ENCODE assay signal across 7 mouse cellular contexts in the genomic region with DNA sequence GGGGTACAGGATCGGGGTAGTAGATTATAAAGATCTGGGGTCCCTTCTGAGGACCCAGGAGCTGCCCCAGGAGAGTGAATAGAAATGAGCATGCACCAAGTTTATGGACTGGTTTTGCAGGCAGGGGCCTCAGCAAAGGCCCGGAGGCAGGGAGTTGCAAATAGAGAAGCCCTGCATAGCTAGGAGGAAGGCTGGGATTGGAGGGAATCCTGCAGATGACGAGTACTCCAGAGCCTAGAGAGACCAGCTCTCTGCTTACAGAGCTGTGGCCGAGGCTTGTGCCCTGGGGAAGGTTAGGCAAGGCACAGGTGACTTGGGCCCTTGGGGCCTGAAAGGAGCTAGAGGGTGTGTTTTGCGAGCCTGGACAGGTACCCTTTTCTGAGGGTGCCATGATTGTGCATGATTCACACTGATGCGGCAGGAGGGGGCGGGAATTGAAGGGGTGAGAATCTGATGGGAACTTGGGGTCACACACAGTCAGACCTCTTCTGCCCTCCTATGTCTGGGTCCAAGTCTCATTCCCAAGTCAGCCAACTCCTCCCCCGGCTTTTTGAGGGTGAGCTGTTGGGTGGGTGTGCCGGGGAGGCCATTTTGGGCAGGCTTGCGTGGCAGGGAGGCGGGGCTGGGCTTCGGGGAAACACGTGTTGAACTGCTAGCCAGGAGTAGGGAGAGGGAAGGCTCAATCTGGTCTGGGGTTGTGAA. TPM values are rescaled to one million over a fixed set of nuclear protein-coding genes. Genes with fewer than 3 reads are reported as not detected.
DNase-seq lines count a peak whose midpoint lies in the region; ATAC-seq and TF ChIP-seq lines count a peak whose summit lies in the region.

No protein-coding gene starts in this region.

- DNase-seq in R1 (ENCODE audit: low read depth, low spot score), result peak; percentile 95
- DNase-seq in embryo, embryonic 11 days, result peak; percentile 79
- DNase-seq in heart, adult 8-10 months (ENCODE audit: low spot score), result peak; percentile 42
- DNase-seq in kidney, postnatal 0 days (ENCODE audit: low spot score), result peak; percentile 83
- DNase-seq in right cerebral cortex, adult 2 months (ENCODE audit: low spot score in 2 of 2), result peak; percentile 74 to 78
- no peak for DNase-seq in thymus, postnatal 36 days

- peaks cover 18% of the 10 kb centered on the region for H3K4me1 ChIP-seq in kidney, postnatal 0 days (replicated peaks; ENCODE audit: insufficient read depth, low read length)
- H3K4me1 ChIP-seq in liver, embryonic 15.5 days (replicated peaks), result peaks cover 30% of the 10 kb centered on the region

- 5% methylated on average over 13 of the region's 13 CpGs for WGBS in kidney, postnatal 0 days
- WGBS in liver, embryonic 15.5 days (ENCODE audit: insufficient replicate concordance), result 26% methylated on average over 13 of the region's 13 CpGs

- peak overlapping the region; percentile 76 for H3K4me3 ChIP-seq in kidney, postnatal 0 days (replicated peaks; ENCODE audit: low read depth, low read length)
- H3K4me3 ChIP-seq in liver, embryonic 15.5 days (replicated peaks), result peak overlapping the region; percentile 54

- TF ChIP-seq CTCF in kidney, postnatal 0 days (IDR thresholded peaks at IDR 0.05; ENCODE audit: low read depth), result no peak

- peak; percentile 8; the same call in 1 of the 2 replicates for ATAC-seq in kidney, postnatal 0 days (replicated peaks; ENCODE audit: low FRiP score, low read depth)
- no peak for ATAC-seq in liver, embryonic 15.5 days (ENCODE audit: insufficient read depth)

- peaks cover 4% of the 10 kb centered on the region; the same call in 1 of the 2 replicates for H3K36me3 ChIP-seq in kidney, postnatal 0 days (ENCODE audit: insufficient read depth, low read length)
- no peaks in the 10 kb centered on the region for H3K36me3 ChIP-seq in liver, embryonic 15.5 days (replicated peaks)

- H3K27me3 ChIP-seq in kidney, postnatal 0 days (ENCODE audit: insufficient read depth, low read length), result no peaks in the 10 kb centered on the region
- peaks cover 64% of the 10 kb centered on the region for H3K27me3 ChIP-seq in liver, embryonic 15.5 days

- H3K9me3 ChIP-seq in kidney, postnatal 0 days (replicated peaks; ENCODE audit: low read length), result no peaks in the 10 kb centered on the region
- H3K9me3 ChIP-seq in liver, embryonic 15.5 days (replicated peaks), result no peaks in the 10 kb centered on the region

- H3K27ac ChIP-seq in kidney, postnatal 0 days, result peak overlapping the region; percentile 95
- H3K27ac ChIP-seq in liver, embryonic 15.5 days (replicated peaks), result 0 out of 2 replicates have a peak overlapping the region, but pooled peaks have one; percentile 69

- H3K4me2 ChIP-seq in kidney, postnatal 0 days (ENCODE audit: low read length), result peak overlapping the region; percentile 82
- H3K4me2 ChIP-seq in liver, embryonic 15.5 days, result peak overlapping the region; percentile 63

- H3K9ac ChIP-seq in kidney, postnatal 0 days (ENCODE audit: low read depth, low read length), result 0 out of 2 replicates have a peak overlapping the region, but pooled peaks have one; percentile 48
- H3K9ac ChIP-seq in liver, embryonic 15.5 days, result no peak overlapping the region

RNA-seq across cellular contexts. Expression of a gene that starts 3.0 kb away (rescaled TPM):
- total RNA-seq in heart, adult 8-10 months (2022), result 10 to 100 TPM in 3 of 4 experiments, 1 to 10 TPM in 1; 9.9 to 28.6 (median 23.6) TPM
- 175 and 205 TPM in 2 replicates for polyA plus RNA-seq in kidney, postnatal 0 days (2015; fragmentation: Nextera tagmentation; extraction: Ambion mirVana)
- 23.0 and 23.4 TPM in 2 replicates for polyA plus RNA-seq in liver, embryonic 15.5 days (2015; fragmentation: Nextera tagmentation; extraction: Ambion mirVana)

RNA-seq across cellular contexts. Expression of a gene that starts 56.6 kb away (rescaled TPM):
- 100 to 1,000 TPM; 461 to 845 (median 654) TPM for total RNA-seq in heart, adult 8-10 months (2022)
- polyA plus RNA-seq in kidney, postnatal 0 days (2015; fragmentation: Nextera tagmentation; extraction: Ambion mirVana), result 14,836 and 15,514 TPM in 2 replicates
- 5,733 and 6,728 TPM in 2 replicates for polyA plus RNA-seq in liver, embryonic 15.5 days (2015; fragmentation: Nextera tagmentation; extraction: Ambion mirVana)

Comparison
In these comparisons a context has a peak if more than half of its experiments do, and no peak if none do; other contexts are left out.
1. DNase-seq: peak in R1 (single experiment), embryo, embryonic 11 days (single experiment), heart, adult 8-10 months (single experiment), kidney, postnatal 0 days (single experiment) and right cerebral cortex, adult 2 months (2 of 2); none in thymus, postnatal 36 days (0 of 2).